Mouse (Mus musculus) forebrain, embryonic 14.5 days (tissue): ENCODE measurements around the gene Ptrh1. TPM values are rescaled to one million over a fixed set of nuclear protein-coding genes. Genes with fewer than 3 reads are reported as not detected.

Source experiments
- ATAC-seq: fragments of 200-750 bp; cut with Nextera tagmentation; 2 replicates; pipeline ENCODE4 v1.8.0; 2017; ENCODE audit warnings: mild to moderate bottlenecking, moderate library complexity
- DNase-seq: peaks from one replicate; pipeline ENCODE4 v3.0.0-alpha.2; 2015; ENCODE audit warnings: low spot score
- H3K27ac ChIP-seq: fragments of 300-500 bp; sonication (generic); 2 replicates; pipeline ENCODE4 v1.5.1; 2014; ENCODE audit warnings: low read depth, mild to moderate bottlenecking, control low read depth, low read length, moderate library complexity
- H3K27me3 ChIP-seq: fragments of 300-500 bp; sonication (generic); replicated peaks from 2 replicates; pipeline ENCODE4 v1.6.1; 2014; ENCODE audit warnings: low read length, control low read depth, mixed read lengths; ENCODE audit not compliant: control insufficient read depth, insufficient read depth
- H3K36me3 ChIP-seq: fragments of 300-500 bp; sonication (generic); 2 replicates; pipeline ENCODE4 v1.6.1; 2014; ENCODE audit warnings: low read length, control low read depth; ENCODE audit not compliant: control insufficient read depth, insufficient read depth
- H3K4me1 ChIP-seq: fragments of 300-500 bp; sonication (generic); 2 replicates; pipeline ENCODE4 v1.6.1; 2014; ENCODE audit warnings: antibody characterized with exemption, low read length, control low read depth; ENCODE audit not compliant: control insufficient read depth, insufficient read depth
- H3K4me2 ChIP-seq: fragments of 300-500 bp; sonication (generic); 2 replicates; pipeline ENCODE4 v1.6.1; 2014; ENCODE audit warnings: mild to moderate bottlenecking, control low read depth, low read length
- H3K4me3 ChIP-seq: fragments of 300-500 bp; sonication (generic); 2 replicates; pipeline ENCODE4 v1.5.1; 2014; ENCODE audit warnings: low read depth, low read length, control low read depth
- H3K9ac ChIP-seq: fragments of 300-500 bp; sonication (generic); 2 replicates; pipeline ENCODE4 v1.6.1; 2014; ENCODE audit warnings: mild to moderate bottlenecking, low read length, control low read depth, moderate library complexity
- H3K9me3 ChIP-seq: fragments of 300-500 bp; sonication (generic); replicated peaks from 2 replicates; pipeline ENCODE4 v1.6.1; 2016; ENCODE audit warnings: low read length, control low read depth, mixed read lengths; ENCODE audit not compliant: control insufficient read depth
- WGBS: fragments of 180-500 bp; shearing (Covaris S2); extraction: QIAGEN DNeasy Blood & Tissue Kit; methylation state at CpG from one replicate; pipeline ENCODE4 v1.1.7; 2014; 5-methylcytosine and 5-hydroxymethylcytosine counted together
- polyA plus RNA-seq: library from polyadenylated mRNA; unstranded; fragments of >200 nt; fragmentation: Nextera tagmentation; extraction: Ambion mirVana; gene quantifications from 2 replicates; pipeline ENCODE4 v1.2.1, GENCODE M21; 2014

Ptrh1 gene
- polyA plus RNA-seq, 1 experiment from 2014 or later = 4.7 TPM

DNA sequence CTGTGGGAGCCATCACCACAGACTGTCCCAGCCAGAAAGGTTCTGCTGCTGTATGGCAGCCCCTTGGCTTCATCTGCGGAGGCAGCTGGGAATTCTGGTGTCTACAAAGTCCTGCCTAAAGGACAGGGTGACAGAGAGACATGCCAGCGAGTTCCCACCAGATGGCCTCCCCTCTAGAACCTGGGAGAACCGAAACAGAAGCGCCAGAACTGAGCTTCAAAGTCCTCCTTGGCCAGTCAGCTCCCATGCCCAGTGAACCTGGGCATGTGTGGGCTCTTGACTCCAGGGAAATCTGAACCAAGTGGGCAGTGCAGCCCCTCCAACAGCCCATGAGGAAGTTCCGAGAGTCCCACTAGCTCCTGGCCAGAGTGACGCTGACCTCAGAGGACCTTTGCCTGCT, 47.1 kb downstream of the Ptrh1 start:
- Histone ChIP-seq H3K27ac (no peak overlapping the region), H3K27me3 (no peaks in the 10 kb centered on the region), H3K9ac (no peak overlapping the region), H3K4me1 (0 out of 2 replicates have a peak, but pooled peaks cover 5% of the 10 kb centered on the region), H3K36me3 (peaks cover 24% of the 10 kb centered on the region), H3K4me3 (no peak overlapping the region), H3K9me3 (no peaks in the 10 kb centered on the region), H3K4me2 (no peak overlapping the region)
- WGBS = 86% methylated on average over 6 of the region's 6 CpGs
- ATAC-seq (no peak), DNase-seq (no peak)

DNA sequence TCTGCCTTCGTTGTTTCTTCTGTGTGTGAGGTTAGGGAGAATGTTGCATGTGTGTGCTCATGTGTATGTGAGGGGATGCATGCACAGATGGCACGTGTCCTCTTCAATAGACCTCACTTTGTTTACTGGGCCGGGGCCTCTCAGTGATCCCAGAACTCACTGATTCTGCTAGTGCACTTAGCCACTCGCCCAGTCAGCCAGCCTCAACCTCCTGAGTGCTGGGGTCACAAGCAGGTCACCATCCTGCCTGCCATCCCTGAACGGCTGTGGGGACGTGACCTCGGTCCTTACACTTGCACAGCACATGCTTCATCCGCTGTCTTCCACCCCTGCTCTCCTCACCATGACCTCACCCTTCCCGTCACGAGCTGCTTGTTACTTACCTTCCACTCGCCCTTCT, 47.6 kb downstream of the Ptrh1 start:
- no peak overlapping the region for H3K4me3 ChIP-seq
- H3K27me3 ChIP-seq = no peaks in the 10 kb centered on the region
- H3K27ac ChIP-seq = no peak overlapping the region

DNA sequence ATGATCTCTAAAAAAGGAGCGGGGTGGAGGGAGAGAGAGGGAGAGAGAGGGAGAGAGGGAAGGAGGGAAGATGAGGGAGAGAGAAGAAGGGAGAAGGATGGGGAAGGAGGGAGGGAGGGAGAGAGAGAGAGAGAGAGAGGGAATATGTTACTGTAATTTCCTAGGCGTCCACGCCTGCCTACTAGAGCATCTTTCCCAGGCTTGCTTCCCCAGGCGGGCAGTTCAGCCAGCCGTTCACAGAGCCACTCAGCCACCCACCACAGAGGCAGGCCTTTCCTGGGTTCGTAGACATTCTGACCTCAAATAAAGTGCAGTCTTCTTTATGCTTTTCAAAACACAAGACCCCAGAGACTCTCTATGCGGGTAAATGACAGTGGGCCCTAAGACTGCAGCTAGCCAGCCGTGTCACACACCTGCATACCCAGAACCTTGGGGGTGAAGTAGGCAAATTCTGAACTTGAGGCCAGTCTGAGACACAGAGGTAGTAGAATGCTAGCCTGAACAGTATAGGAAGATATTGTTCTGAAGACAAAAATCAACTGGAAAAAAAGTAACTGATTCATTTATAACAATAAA, 48.1 kb downstream of the Ptrh1 start:
- Histone ChIP-seq H3K4me3 (no peak overlapping the region), H3K27me3 (no peaks in the 10 kb centered on the region), H3K27ac (no peak overlapping the region; the same call in 1 of the 2 replicates), H3K4me2 (no peak overlapping the region), H3K9me3 (no peaks in the 10 kb centered on the region), H3K9ac (no peak overlapping the region; the same call in 1 of the 2 replicates), H3K4me1 (0 out of 2 replicates have a peak, but pooled peaks cover 5% of the 10 kb centered on the region), H3K36me3 (peaks cover 14% of the 10 kb centered on the region)
- 74% methylated on average over 8 of the region's 8 CpGs for WGBS
- ATAC-seq (no peak), DNase-seq (no peak)

More for the DNA sequence above, 47.6 kb downstream of the Ptrh1 start:
- 0 out of 2 replicates have a peak, but pooled peaks cover 5% of the 10 kb centered on the region for H3K4me1 ChIP-seq
- no peak for DNase-seq
- H3K4me2 ChIP-seq = no peak overlapping the region
- no peak for ATAC-seq
- no peak overlapping the region for H3K9ac ChIP-seq
- no peaks in the 10 kb centered on the region for H3K9me3 ChIP-seq
- peaks cover 19% of the 10 kb centered on the region for H3K36me3 ChIP-seq
- 73% methylated on average over 11 of the region's 11 CpGs for WGBS

DNA sequence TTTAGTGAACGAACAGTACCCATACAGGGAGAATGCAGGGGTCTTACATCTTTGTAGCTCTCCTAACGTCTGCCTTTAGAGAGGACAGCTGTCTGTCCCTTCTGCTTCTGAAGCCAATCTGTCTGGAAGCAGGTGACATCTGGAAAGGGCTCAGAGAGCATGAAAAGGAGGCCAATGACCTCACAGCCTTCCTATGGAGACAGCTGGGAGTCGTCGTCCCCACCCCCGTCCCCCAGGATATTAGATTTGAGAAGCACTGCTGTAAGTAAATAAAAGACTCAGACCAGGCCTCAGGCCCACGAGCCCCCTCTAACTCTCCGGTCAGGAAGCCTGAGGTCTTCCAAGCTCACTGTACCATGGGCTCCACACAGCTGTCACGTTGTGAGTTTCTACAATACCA, 48.6 kb downstream of the Ptrh1 start:
- no peak overlapping the region for H3K27ac ChIP-seq
- H3K4me1 ChIP-seq = 0 out of 2 replicates have a peak, but pooled peaks cover 5% of the 10 kb centered on the region
- 56% methylated on average over 8 of the region's 8 CpGs for WGBS
- no peaks in the 10 kb centered on the region for H3K27me3 ChIP-seq
- peaks cover 12% of the 10 kb centered on the region for H3K36me3 ChIP-seq
- H3K4me2 ChIP-seq = no peak overlapping the region
- no peak for ATAC-seq
- no peaks in the 10 kb centered on the region for H3K9me3 ChIP-seq
- H3K9ac ChIP-seq = no peak overlapping the region; the same call in 1 of the 2 replicates
- no peak overlapping the region for H3K4me3 ChIP-seq
- peak; percentile 16 for DNase-seq

DNA sequence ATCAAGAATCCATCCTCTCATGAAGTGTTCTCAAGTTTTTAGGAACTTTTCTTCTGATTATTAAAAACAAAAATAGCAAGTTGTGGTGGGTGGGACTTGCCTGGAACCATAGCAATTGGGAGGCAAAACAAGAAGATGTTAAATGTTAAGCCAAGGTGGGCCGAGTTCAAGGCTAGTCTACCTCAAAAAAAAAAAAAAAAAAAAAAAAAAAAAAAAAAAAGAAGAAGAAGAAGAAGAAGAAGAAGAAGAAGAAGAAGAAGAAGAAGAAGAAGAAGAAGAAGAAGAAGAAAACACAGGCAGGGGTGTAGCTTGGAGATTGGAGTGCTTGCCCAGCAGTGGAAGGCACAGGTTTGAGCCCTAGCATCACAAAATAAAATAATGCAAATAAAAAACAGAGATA, 49.2 kb downstream of the Ptrh1 start:
- no peaks in the 10 kb centered on the region for H3K27me3 ChIP-seq
- no peaks in the 10 kb centered on the region for H3K9me3 ChIP-seq
- no peak overlapping the region for H3K4me3 ChIP-seq
- no peak overlapping the region for H3K4me2 ChIP-seq
- peaks cover 9% of the 10 kb centered on the region for H3K36me3 ChIP-seq
- H3K27ac ChIP-seq = no peak overlapping the region
- 0 out of 2 replicates have a peak, but pooled peaks cover 5% of the 10 kb centered on the region for H3K4me1 ChIP-seq
- WGBS = 83% methylated on average over 1 of the region's 1 CpGs
- ATAC-seq (no peak), DNase-seq (no peak)
- no peak overlapping the region for H3K9ac ChIP-seq

DNA sequence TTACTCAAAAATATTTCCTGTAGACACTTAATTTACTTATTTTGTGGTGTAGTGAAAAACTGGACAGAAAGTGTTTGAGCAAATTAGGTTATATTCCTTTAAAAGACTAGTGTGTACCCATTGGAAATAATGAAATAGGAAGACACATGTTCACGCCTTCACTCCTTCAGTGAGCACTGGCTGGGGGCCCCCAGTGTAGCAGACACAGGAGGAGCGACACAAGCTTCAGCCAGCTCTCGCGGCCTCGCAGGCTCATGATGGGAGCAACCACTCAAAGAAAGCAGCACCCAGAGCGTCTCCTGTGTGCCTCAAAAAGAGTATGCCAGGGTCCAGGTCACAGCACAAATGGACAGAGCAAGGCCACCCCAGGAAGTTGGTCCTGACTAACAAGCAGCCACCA, 50.2 kb downstream of the Ptrh1 start:
- H3K4me1 ChIP-seq = 0 out of 2 replicates have a peak, but pooled peaks cover 5% of the 10 kb centered on the region
- H3K36me3 ChIP-seq = peaks cover 4% of the 10 kb centered on the region; the same call in 1 of the 2 replicates
- no peak overlapping the region for H3K4me3 ChIP-seq
- 76% methylated on average over 6 of the region's 6 CpGs for WGBS
- H3K9ac ChIP-seq = no peak overlapping the region
- ATAC-seq (no peak), DNase-seq (no peak)
- H3K4me2 ChIP-seq = no peak overlapping the region
- H3K27ac ChIP-seq = no peak overlapping the region
- no peaks in the 10 kb centered on the region for H3K9me3 ChIP-seq
- no peaks in the 10 kb centered on the region for H3K27me3 ChIP-seq

Other genes starting within 250 kb of the Ptrh1 start
- gene Fam102a, start 240.5 kb upstream of the Ptrh1 start, polyA plus RNA-seq = 4.4 and 5.2 TPM in 2 replicates
- 143 and 152 TPM in 2 replicates for gene Dpm2, start 204.9 kb upstream of the Ptrh1 start, polyA plus RNA-seq
- gene Pip5kl1, start 201.0 kb upstream of the Ptrh1 start, polyA plus RNA-seq = 4.7 TPM in 2 replicates
- gene 9430097D07Rik, start 200.1 kb upstream of the Ptrh1 start, polyA plus RNA-seq = 0.30 and 0.61 TPM in 2 replicates
- gene St6galnac4, start 188.7 kb upstream of the Ptrh1 start, polyA plus RNA-seq = 18.7 and 21.4 TPM in 2 replicates
- gene St6galnac6, start 176.1 kb upstream of the Ptrh1 start, polyA plus RNA-seq = 4.7 and 5.7 TPM in 2 replicates
- 60.3 and 65.9 TPM in 2 replicates for gene Ak1, start 154.0 kb upstream of the Ptrh1 start, polyA plus RNA-seq
- 15.0 and 23.1 TPM in 2 replicates for gene Eng, start 129.2 kb upstream of the Ptrh1 start, polyA plus RNA-seq
- 10.9 and 14.3 TPM in 2 replicates for gene Fpgs, start 71.6 kb upstream of the Ptrh1 start, polyA plus RNA-seq
- gene Cdk9, start 62.7 kb upstream of the Ptrh1 start, polyA plus RNA-seq = 72.9 and 75.1 TPM in 2 replicates
- gene Sh2d3c, start 54.7 kb upstream of the Ptrh1 start, polyA plus RNA-seq = 25.8 and 37.4 TPM in 2 replicates
- 3.2 and 3.4 TPM in 2 replicates for gene 6330409D20Rik, start 34.8 kb upstream of the Ptrh1 start, polyA plus RNA-seq
- gene Tor2a, start 18.6 kb upstream of the Ptrh1 start, polyA plus RNA-seq = 67.9 and 71.2 TPM in 2 replicates
- gene Ttc16, start 153 bp upstream of the Ptrh1 start, polyA plus RNA-seq = 0.27 and 0.80 TPM in 2 replicates
- 0.17 and 0.30 TPM in 2 replicates for gene Cfap157, start 8.6 kb downstream of the Ptrh1 start, polyA plus RNA-seq
- 127 and 174 TPM in 2 replicates for gene Stxbp1, start 71.5 kb downstream of the Ptrh1 start, polyA plus RNA-seq
- gene Fam129b, start 100.3 kb downstream of the Ptrh1 start, polyA plus RNA-seq = 13.8 and 17.7 TPM in 2 replicates
- gene Rpl12, start 185.8 kb downstream of the Ptrh1 start, polyA plus RNA-seq = 94.3 and 128 TPM in 2 replicates
- 13.6 and 15.7 TPM in 2 replicates for gene Lrsam1, start 185.8 kb downstream of the Ptrh1 start, polyA plus RNA-seq
- gene Slc2a8, start 206.3 kb downstream of the Ptrh1 start, polyA plus RNA-seq = 11.2 TPM in 2 replicates